In the genomic region with DNA sequence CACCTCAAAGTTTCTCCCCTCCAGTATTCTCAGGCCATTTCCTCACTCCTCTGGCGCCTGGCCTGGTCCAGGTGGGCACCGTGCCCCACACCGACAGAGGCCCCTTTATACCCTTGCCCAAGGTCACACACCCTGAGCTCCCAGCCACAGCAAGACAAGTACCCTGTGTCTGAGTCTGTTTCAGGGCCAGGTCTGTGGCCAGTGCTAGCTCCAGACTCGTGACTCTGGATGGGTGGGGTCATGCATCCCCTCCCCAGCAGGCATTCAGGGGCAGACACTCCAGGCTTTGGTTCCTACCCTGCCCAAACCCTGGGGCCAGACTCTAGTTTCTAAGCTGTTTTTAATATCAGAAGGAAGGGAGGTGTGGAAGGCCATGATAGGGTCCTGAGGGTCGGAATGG, we compare ENCODE assay signal across 28 mouse cellular contexts. TPM values are rescaled to one million over a fixed set of nuclear protein-coding genes. Genes with fewer than 3 reads are reported as not detected.
A peak's percentile ranks its signal among the peaks of the same experiment; 100 is the strongest.
DNase-seq lines count a peak whose midpoint lies in the region; ATAC-seq lines count a peak whose summit lies in the region.
"Had no signal": no experiment of that assay in that cellular context is flagged by ENCODE, and none has a peak within 500 bp of the region (broad histone marks: within the 10 kb centered on the region; RNA-seq: fewer than 3 reads in every experiment).

No protein-coding gene starts in this region.

- no peak overlapping the region for H3K4me2 ChIP-seq in embryonic facial prominence, embryonic 15.5 days (replicated peaks)
- no peak overlapping the region for H3K4me2 ChIP-seq in heart, embryonic 12.5 days
- no peak overlapping the region for H3K4me2 ChIP-seq in limb, embryonic 15.5 days
- H3K4me2 ChIP-seq: hindbrain, embryonic 14.5 days; intestine, embryonic 15.5 days had no signal

- H3K36me3 ChIP-seq in embryonic facial prominence, embryonic 15.5 days = no peaks in the 10 kb centered on the region
- H3K36me3 ChIP-seq in embryonic facial prominence, embryonic 10.5 days (replicated peaks) = no peaks in the 10 kb centered on the region
- no peaks in the 10 kb centered on the region for H3K36me3 ChIP-seq in heart, embryonic 12.5 days
- no peaks in the 10 kb centered on the region for H3K36me3 ChIP-seq in limb, embryonic 15.5 days
- H3K36me3 ChIP-seq: forebrain, embryonic 10.5 days; G1E; hindbrain, embryonic 10.5 days; intestine, embryonic 15.5 days had no signal

- no peaks in the 10 kb centered on the region for H3K27me3 ChIP-seq in embryonic facial prominence, embryonic 15.5 days
- 0 out of 2 replicates have a peak, but pooled peaks cover 6% of the 10 kb centered on the region for H3K27me3 ChIP-seq in embryonic facial prominence, embryonic 10.5 days (replicated peaks; ENCODE audit: low read depth, poor library complexity, severe bottlenecking)
- H3K27me3 ChIP-seq in heart, embryonic 12.5 days (replicated peaks) = peaks cover 5% of the 10 kb centered on the region; the same call in 1 of the 2 replicates
- no peaks in the 10 kb centered on the region for H3K27me3 ChIP-seq in limb, embryonic 15.5 days
- H3K27me3 ChIP-seq: intestine, embryonic 15.5 days had no signal

- no peak for DNase-seq in embryonic facial prominence, embryonic 10.5 days (ENCODE audit: low spot score)
- no peak for DNase-seq in heart, postnatal 36 days
- DNase-seq in ES-CJ7 (ENCODE audit: low read depth, low spot score) = peak; percentile 70
- DNase-seq in kidney, postnatal 10 days = no peak
- no peak for DNase-seq in frontal cortex, adult 2 months (ENCODE audit: extremely low spot score in 1 of 2, low spot score in 1 of 2)
- DNase-seq: adrenal gland, adult 2 months; adrenal gland, postnatal 25 days; B cell, adult 2 months; cerebellum, adult 18-20 months; cerebellum, adult 9-11 months; cerebellum, postnatal 36 days; heart, postnatal 10 days; kidney, adult 18-20 months had no signal

- no peaks in the 10 kb centered on the region for H3K9me3 ChIP-seq in embryonic facial prominence, embryonic 15.5 days (replicated peaks)
- H3K9me3 ChIP-seq in embryonic facial prominence, embryonic 10.5 days = no peaks in the 10 kb centered on the region
- H3K9me3 ChIP-seq in heart, embryonic 12.5 days (replicated peaks) = no peaks in the 10 kb centered on the region
- H3K9me3 ChIP-seq in limb, embryonic 15.5 days = no peaks in the 10 kb centered on the region
- H3K9me3 ChIP-seq: forebrain, embryonic 10.5 days; G1E; hindbrain, embryonic 10.5 days; intestine, embryonic 15.5 days had no signal

- no peak overlapping the region for H3K27ac ChIP-seq in embryonic facial prominence, embryonic 15.5 days (replicated peaks)
- no peak overlapping the region for H3K27ac ChIP-seq in embryonic facial prominence, embryonic 10.5 days (replicated peaks)
- H3K27ac ChIP-seq in heart, embryonic 12.5 days (ENCODE audit: poor library complexity, severe bottlenecking) = no peak overlapping the region
- H3K27ac ChIP-seq in limb, embryonic 15.5 days = no peak overlapping the region; the same call in 1 of the 2 replicates
- H3K27ac ChIP-seq: forebrain, embryonic 10.5 days; hindbrain, embryonic 10.5 days; hindbrain, embryonic 14.5 days; intestine, embryonic 15.5 days had no signal

- H3K4me3 ChIP-seq in embryonic facial prominence, embryonic 15.5 days (replicated peaks) = no peak overlapping the region
- no peak overlapping the region for H3K4me3 ChIP-seq in embryonic facial prominence, embryonic 10.5 days
- no peak overlapping the region for H3K4me3 ChIP-seq in heart, embryonic 12.5 days
- no peak overlapping the region for H3K4me3 ChIP-seq in limb, embryonic 15.5 days
- H3K4me3 ChIP-seq: erythroblast, embryonic 14.5 days; forebrain, embryonic 10.5 days; hindbrain, embryonic 10.5 days; intestine, embryonic 15.5 days had no signal

- peaks cover 8% of the 10 kb centered on the region; the same call in 1 of the 2 replicates for H3K4me1 ChIP-seq in embryonic facial prominence, embryonic 15.5 days
- H3K4me1 ChIP-seq in embryonic facial prominence, embryonic 10.5 days = peaks cover 10% of the 10 kb centered on the region; the same call in 1 of the 2 replicates
- H3K4me1 ChIP-seq in heart, embryonic 12.5 days (replicated peaks) = peaks cover 14% of the 10 kb centered on the region
- 0 out of 2 replicates have a peak, but pooled peaks cover 3% of the 10 kb centered on the region for H3K4me1 ChIP-seq in limb, embryonic 15.5 days
- H3K4me1 ChIP-seq: intestine, embryonic 15.5 days had no signal

- no peak overlapping the region for H3K9ac ChIP-seq in embryonic facial prominence, embryonic 15.5 days
- H3K9ac ChIP-seq in heart, embryonic 12.5 days = no peak overlapping the region
- H3K9ac ChIP-seq in limb, embryonic 15.5 days = no peak overlapping the region
- H3K9ac ChIP-seq: hindbrain, embryonic 14.5 days; intestine, embryonic 15.5 days had no signal

- WGBS in embryonic facial prominence, embryonic 15.5 days = 76% methylated on average over 5 of the region's 5 CpGs
- 77% methylated on average over 5 of the region's 5 CpGs for WGBS in embryonic facial prominence, embryonic 10.5 days
- WGBS in heart, embryonic 12.5 days = 68% methylated on average over 5 of the region's 5 CpGs
- WGBS in limb, embryonic 15.5 days = 72% methylated on average over 5 of the region's 5 CpGs

- 0 out of 2 replicates have a peak, but pooled peaks have one; percentile 59 for ATAC-seq in embryonic facial prominence, embryonic 15.5 days (ENCODE audit: insufficient number of reproducible peaks, low FRiP score, low TSS enrichment, low read depth)
- ATAC-seq in heart, embryonic 12.5 days (ENCODE audit: insufficient number of reproducible peaks, low FRiP score) = 0 out of 2 replicates have a peak, but pooled peaks have one; percentile 36
- ATAC-seq in limb, embryonic 15.5 days (ENCODE audit: insufficient number of reproducible peaks, low FRiP score, low TSS enrichment, low read depth) = peak; percentile 70
- ATAC-seq: CD4-positive, CD25-positive, alpha-beta regulatory T cell, adult 4 months; forebrain, embryonic 14.5 days; intestine, embryonic 15.5 days had no signal

- intact Hi-C loops in heart, postnatal 36 days (cut with DNase I) = no loop called here

RNA-seq across cellular contexts. Expression of a gene that starts 10.4 kb away (rescaled TPM):
- 2.0 and 3.1 TPM in 2 replicates for polyA plus RNA-seq in embryonic facial prominence, embryonic 15.5 days (2015; fragmentation: Nextera tagmentation; extraction: Ambion mirVana)
- polyA plus RNA-seq in embryonic facial prominence, embryonic 10.5 days (2016; fragmentation: Nextera tagmentation; extraction: Ambion mirVana) = 1.2 TPM in 2 replicates
- 0.41 TPM in 1 of 2 replicates, not detected in the other for polyA plus RNA-seq in heart, embryonic 12.5 days (2016; fragmentation: Nextera tagmentation; extraction: Ambion mirVana)
- total RNA-seq in heart, postnatal 36 days (2021) = under 1 TPM in 1 of 2 experiments, not detected in 1; 0.28 TPM
- 1.4 and 1.8 TPM in 2 replicates for polyA plus RNA-seq in limb, embryonic 15.5 days (2015; fragmentation: Nextera tagmentation; extraction: Ambion mirVana)
- 2.5 TPM in 2 replicates for polyA plus RNA-seq in frontal cortex, adult 2 months (2012; rRNA removed)
- polyA plus RNA-seq: erythroblast, embryonic 14.5 days; forebrain, embryonic 14.5 days; G1E had no signal

RNA-seq across cellular contexts. Expression of a gene that starts 22.2 kb away (rescaled TPM):
- 3.4 and 5.9 TPM in 2 replicates for polyA plus RNA-seq in embryonic facial prominence, embryonic 15.5 days (2015; fragmentation: Nextera tagmentation; extraction: Ambion mirVana)
- polyA plus RNA-seq in embryonic facial prominence, embryonic 10.5 days (2016; fragmentation: Nextera tagmentation; extraction: Ambion mirVana) = 3.3 and 3.6 TPM in 2 replicates
- 0.74 and 0.90 TPM in 2 replicates for polyA plus RNA-seq in heart, embryonic 12.5 days (2016; fragmentation: Nextera tagmentation; extraction: Ambion mirVana)
- total RNA-seq in heart, postnatal 36 days (2021) = 1 to 10 TPM in 1 of 2 experiments, under 1 TPM in 1; 0.75 to 2.8 TPM
- polyA plus RNA-seq in limb, embryonic 15.5 days (2015; fragmentation: Nextera tagmentation; extraction: Ambion mirVana) = 2.9 and 3.6 TPM in 2 replicates
- 2.7 and 2.8 TPM in 2 replicates for polyA plus RNA-seq in frontal cortex, adult 2 months (2012; rRNA removed)

RNA-seq across cellular contexts. Expression of a gene that starts 30.4 kb away (rescaled TPM):
- 54.6 and 61.1 TPM in 2 replicates for polyA plus RNA-seq in embryonic facial prominence, embryonic 15.5 days (2015; fragmentation: Nextera tagmentation; extraction: Ambion mirVana)
- 72.4 and 80.6 TPM in 2 replicates for polyA plus RNA-seq in embryonic facial prominence, embryonic 10.5 days (2016; fragmentation: Nextera tagmentation; extraction: Ambion mirVana)
- 45.4 and 49.0 TPM in 2 replicates for polyA plus RNA-seq in heart, embryonic 12.5 days (2016; fragmentation: Nextera tagmentation; extraction: Ambion mirVana)
- total RNA-seq in heart, postnatal 36 days (2021) = 10 to 100 TPM; 12.4 to 13.0 TPM
- 48.2 and 50.4 TPM in 2 replicates for polyA plus RNA-seq in limb, embryonic 15.5 days (2015; fragmentation: Nextera tagmentation; extraction: Ambion mirVana)
- 60.7 and 61.7 TPM in 2 replicates for polyA plus RNA-seq in frontal cortex, adult 2 months (2012; rRNA removed)

RNA-seq across cellular contexts. Expression of a gene that starts 31.8 kb away (rescaled TPM):
- 0.55 TPM in 1 of 2 replicates, not detected in the other for polyA plus RNA-seq in embryonic facial prominence, embryonic 15.5 days (2015; fragmentation: Nextera tagmentation; extraction: Ambion mirVana)
- 0.56 TPM in 1 of 2 replicates, not detected in the other for polyA plus RNA-seq in embryonic facial prominence, embryonic 10.5 days (2016; fragmentation: Nextera tagmentation; extraction: Ambion mirVana)
- polyA plus RNA-seq in heart, embryonic 12.5 days (2016; fragmentation: Nextera tagmentation; extraction: Ambion mirVana) = 0.27 TPM in 1 of 2 replicates, not detected in the other
- total RNA-seq in heart, postnatal 36 days (2021) = under 1 TPM in 1 of 2 experiments, not detected in 1; 0.43 TPM
- polyA plus RNA-seq in limb, embryonic 15.5 days (2015; fragmentation: Nextera tagmentation; extraction: Ambion mirVana) = 0.32 and 0.57 TPM in 2 replicates
- not detected in 2 replicates for polyA plus RNA-seq in frontal cortex, adult 2 months (2012; rRNA removed)
- total RNA-seq: adrenal gland, adult 2 months; adrenal gland, postnatal 25 days; gastrocnemius, adult 8-10 months; gastrocnemius, postnatal 4 days; heart, postnatal 10 days had no signal
- polyA plus RNA-seq: adrenal gland, adult 2 months; embryonic facial prominence, embryonic 14.5 days; erythroblast, embryonic 14.5 days; forebrain, embryonic 14.5 days; heart, embryonic 14.5 days; hindbrain, embryonic 14.5 days had no signal

RNA-seq across cellular contexts. Expression of a gene that starts 56.2 kb away (rescaled TPM):
- 31.0 and 33.2 TPM in 2 replicates for polyA plus RNA-seq in embryonic facial prominence, embryonic 15.5 days (2015; fragmentation: Nextera tagmentation; extraction: Ambion mirVana)
- polyA plus RNA-seq in embryonic facial prominence, embryonic 10.5 days (2016; fragmentation: Nextera tagmentation; extraction: Ambion mirVana) = 13.0 and 13.1 TPM in 2 replicates
- polyA plus RNA-seq in heart, embryonic 12.5 days (2016; fragmentation: Nextera tagmentation; extraction: Ambion mirVana) = 10.5 and 11.4 TPM in 2 replicates
- 10 to 100 TPM; 54.3 to 62.1 TPM for total RNA-seq in heart, postnatal 36 days (2021)
- 19.7 and 30.8 TPM in 2 replicates for polyA plus RNA-seq in limb, embryonic 15.5 days (2015; fragmentation: Nextera tagmentation; extraction: Ambion mirVana)
- polyA plus RNA-seq in frontal cortex, adult 2 months (2012; rRNA removed) = 205 and 221 TPM in 2 replicates
